Comparison of ENCODE assay signal across 8 mouse cellular contexts in genomic region chr2:91236601-91237510, GRCm38 (mm10). TPM values are rescaled to one million over a fixed set of nuclear protein-coding genes. Genes with fewer than 3 reads are reported as not detected.
DNase-seq lines count a peak whose midpoint lies in the region; ATAC-seq and TF ChIP-seq lines count a peak whose summit lies in the region.

Gene Ddb2, minus strand, starts transcription at chr2:91236982.

- H3K4me3 ChIP-seq in ES-Bruce4 (ENCODE audit: low read depth, low read length) = peak within 1 kb of the TSS; percentile 94
- H3K4me3 ChIP-seq in forebrain, embryonic 13.5 days = peak within 1 kb of the TSS; percentile 55
- peak within 1 kb of the TSS; percentile 61 for H3K4me3 ChIP-seq in liver, postnatal 0 days (ENCODE audit: low read depth, low read length)
- peak within 1 kb of the TSS; percentile 54 for H3K4me3 ChIP-seq in neural tube, embryonic 14.5 days (ENCODE audit: low read depth, low read length)

- no peak for TF ChIP-seq CTCF in ES-Bruce4 (IDR thresholded peaks at IDR 0.05; ENCODE audit: low read depth, low read length)
- TF ChIP-seq CTCF in liver, postnatal 0 days (IDR thresholded peaks at IDR 0.05; ENCODE audit: low read depth) = no peak

- H3K9ac ChIP-seq in ES-Bruce4 (ENCODE audit: low read depth, poor library complexity, severe bottlenecking) = peak within 1 kb of the TSS; percentile 60
- H3K9ac ChIP-seq in forebrain, embryonic 13.5 days = peak within 1 kb of the TSS; percentile 70
- H3K9ac ChIP-seq in liver, postnatal 0 days (replicated peaks) = peak within 1 kb of the TSS; percentile 69
- peak within 1 kb of the TSS; percentile 56 for H3K9ac ChIP-seq in neural tube, embryonic 14.5 days (replicated peaks; ENCODE audit: low read depth, low read length)

- H3K27me3 ChIP-seq in ES-Bruce4 (ENCODE audit: control insufficient read depth, insufficient read depth, low read length, poor library complexity, severe bottlenecking) = no peaks in the 10 kb centered on the region
- H3K27me3 ChIP-seq in forebrain, embryonic 13.5 days = no peaks in the 10 kb centered on the region
- no peaks in the 10 kb centered on the region for H3K27me3 ChIP-seq in liver, postnatal 0 days (ENCODE audit: insufficient read depth, low read length)
- H3K27me3 ChIP-seq in neural tube, embryonic 14.5 days (ENCODE audit: control insufficient read depth, insufficient read depth, low read length) = no peaks in the 10 kb centered on the region

- peak within 1 kb of the TSS; percentile 98 for H3K27ac ChIP-seq in ES-Bruce4 (ENCODE audit: insufficient read depth, low read length)
- peak within 1 kb of the TSS; percentile 90 for H3K27ac ChIP-seq in forebrain, embryonic 13.5 days
- peak within 1 kb of the TSS; percentile 92 for H3K27ac ChIP-seq in liver, postnatal 0 days (ENCODE audit: low read depth)
- H3K27ac ChIP-seq in neural tube, embryonic 14.5 days (ENCODE audit: low read depth, low read length) = peak within 1 kb of the TSS; percentile 76

- intact Hi-C loops in heart, postnatal 10 days (cut with DNase I) = loop anchor here (5.0 kb wide), 1 partner anchor 120 kb away; the partner anchor contains the start of gene Mybpc3

- H3K4me1 ChIP-seq in ES-Bruce4 (ENCODE audit: control insufficient read depth, insufficient read depth, low read length) = no peaks in the 10 kb centered on the region
- H3K4me1 ChIP-seq in forebrain, embryonic 13.5 days = peaks cover 9% of the 10 kb centered on the region; the same call in 1 of the 2 replicates
- H3K4me1 ChIP-seq in liver, postnatal 0 days (ENCODE audit: insufficient read depth) = peaks cover 9% of the 10 kb centered on the region; the same call in 1 of the 2 replicates
- H3K4me1 ChIP-seq in neural tube, embryonic 14.5 days (ENCODE audit: control insufficient read depth, insufficient read depth, low read length) = no peaks in the 10 kb centered on the region

- no peaks in the 10 kb centered on the region for H3K9me3 ChIP-seq in ES-Bruce4 (replicated peaks; ENCODE audit: control insufficient read depth, insufficient read depth, low read length, poor library complexity, severe bottlenecking)
- H3K9me3 ChIP-seq in forebrain, embryonic 13.5 days (replicated peaks) = no peaks in the 10 kb centered on the region
- H3K9me3 ChIP-seq in liver, postnatal 0 days (ENCODE audit: low read length) = no peaks in the 10 kb centered on the region
- no peaks in the 10 kb centered on the region for H3K9me3 ChIP-seq in neural tube, embryonic 14.5 days (ENCODE audit: control insufficient read depth, low read length)

- DNase-seq in heart, postnatal 10 days = peak; percentile 93 to 95
- DNase-seq in large intestine, adult 2 months (ENCODE audit: low read depth, low spot score) = peak; percentile 93
- DNase-seq in liver, postnatal 0 days = peak; percentile 99
- peak; percentile 98 for DNase-seq in testis, postnatal 10 days (ENCODE audit: low spot score)

- ATAC-seq in cerebellum, adult (ENCODE audit: insufficient number of reproducible peaks, low FRiP score, low TSS enrichment) = peak; percentile 96
- peak; percentile 99 for ATAC-seq in forebrain, embryonic 13.5 days
- peak; percentile 99 for ATAC-seq in liver, postnatal 0 days
- ATAC-seq in neural tube, embryonic 14.5 days (ENCODE audit: low read depth) = peak; percentile 98

- peaks cover 2% of the 10 kb centered on the region; the same call in 1 of the 2 replicates for H3K36me3 ChIP-seq in ES-Bruce4 (ENCODE audit: control insufficient read depth, insufficient read depth, low read length, poor library complexity, severe bottlenecking)
- 0 out of 2 replicates have a peak, but pooled peaks cover 6% of the 10 kb centered on the region for H3K36me3 ChIP-seq in forebrain, embryonic 13.5 days (ENCODE audit: poor library complexity, severe bottlenecking)
- H3K36me3 ChIP-seq in liver, postnatal 0 days (replicated peaks; ENCODE audit: insufficient read depth, low read length) = 0 out of 2 replicates have a peak, but pooled peaks cover 4% of the 10 kb centered on the region
- H3K36me3 ChIP-seq in neural tube, embryonic 14.5 days (ENCODE audit: control insufficient read depth, insufficient read depth, low read length) = no peaks in the 10 kb centered on the region

- H3K4me2 ChIP-seq in forebrain, embryonic 13.5 days = peak within 1 kb of the TSS; percentile 76
- peak within 1 kb of the TSS; percentile 87 for H3K4me2 ChIP-seq in liver, postnatal 0 days (ENCODE audit: low read depth, low read length)
- H3K4me2 ChIP-seq in neural tube, embryonic 14.5 days (ENCODE audit: low read depth, low read length) = peak within 1 kb of the TSS; percentile 76

- 0% methylated on average over 48 of the region's 48 CpGs for WGBS in forebrain, embryonic 13.5 days
- WGBS in large intestine, adult 2 months = 1% methylated on average over 48 of the region's 48 CpGs
- 1% methylated on average over 48 of the region's 48 CpGs for WGBS in liver, postnatal 0 days (ENCODE audit: insufficient replicate concordance)
- under 1% methylated on average over 48 of the region's 48 CpGs for WGBS in neural tube, embryonic 14.5 days

- TF ChIP-seq EP300 in ES-Bruce4 (IDR thresholded peaks at IDR 0.05; ENCODE audit: insufficient read depth, low read depth, low read length) = 0 out of 2 replicates have a peak, but pooled peaks have one; percentile 5
- TF ChIP-seq EP300 in liver, postnatal 0 days (IDR thresholded peaks at IDR 0.05; ENCODE audit: low read depth) = peak; percentile 62; the same call in 1 of the 2 replicates

- peak; percentile 78 for TF ChIP-seq POLR2A in ES-Bruce4 (IDR thresholded peaks at IDR 0.05; ENCODE audit: insufficient read depth, low read length)

RNA-seq across cellular contexts. Expression of gene Ddb2, which starts in this region (rescaled TPM):
- 19.3 and 22.3 TPM in 2 replicates for polyA plus RNA-seq in ES-Bruce4 (2011; ENCODE audit: insufficient read depth, insufficient read length, low read depth, missing spikeins)
- 11.8 and 12.0 TPM in 2 replicates for polyA plus RNA-seq in forebrain, embryonic 13.5 days (2015; fragmentation: Nextera tagmentation; extraction: Ambion mirVana)
- total RNA-seq in heart, postnatal 10 days (2021) = 1 to 10 TPM; 5.4 to 6.7 TPM
- polyA plus RNA-seq in large intestine, adult 2 months (2012; rRNA removed) = 10.3 and 14.4 TPM in 2 replicates
- 4.0 and 4.2 TPM in 2 replicates for polyA plus RNA-seq in liver, postnatal 0 days (2015; fragmentation: Nextera tagmentation; extraction: Ambion mirVana)
- polyA plus RNA-seq in neural tube, embryonic 14.5 days (2014; fragmentation: Nextera tagmentation; extraction: Ambion mirVana) = 12.9 and 13.5 TPM in 2 replicates

Comparison
In these comparisons a context has a peak if more than half of its experiments do, and no peak if none do; other contexts are left out.
1. Peak in every context shown above with its lines: DNase-seq, ATAC-seq, H3K4me3 ChIP-seq and H3K27ac ChIP-seq.